Mouse (Mus musculus): ENCODE results near the gene Pacrg.

DNA sequence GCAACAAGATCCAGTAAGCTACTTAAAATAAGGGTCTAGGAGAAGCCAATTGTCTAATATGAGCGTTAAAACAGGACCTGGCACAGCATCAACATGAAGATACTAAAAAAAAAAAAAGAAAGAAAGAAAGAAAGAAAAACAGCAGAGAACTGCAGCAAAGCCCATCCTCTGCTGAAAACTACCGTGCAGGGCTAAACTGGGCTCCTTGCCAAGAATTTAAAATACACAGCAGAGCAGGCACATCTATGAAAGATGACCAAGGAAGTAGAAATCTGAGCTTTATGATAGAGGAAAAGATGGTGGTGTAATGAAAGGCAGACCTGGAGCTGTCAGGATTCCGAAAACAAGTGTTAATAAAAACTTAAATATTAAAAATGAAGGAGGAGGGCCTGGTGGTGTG, 48.5 kb downstream of the Pacrg start:
- TF ChIP-seq CTCF (IDR thresholded peaks at IDR 0.05; ENCODE audit: low read depth) (no peak), EP300 (optimal IDR thresholded peaks at IDR 0.05) (no peak)

Measured in stomach, postnatal 0 days (tissue).